Mouse (Mus musculus): Measurements from ENCODE around the gene Map7.

Gene Map7

DNA sequence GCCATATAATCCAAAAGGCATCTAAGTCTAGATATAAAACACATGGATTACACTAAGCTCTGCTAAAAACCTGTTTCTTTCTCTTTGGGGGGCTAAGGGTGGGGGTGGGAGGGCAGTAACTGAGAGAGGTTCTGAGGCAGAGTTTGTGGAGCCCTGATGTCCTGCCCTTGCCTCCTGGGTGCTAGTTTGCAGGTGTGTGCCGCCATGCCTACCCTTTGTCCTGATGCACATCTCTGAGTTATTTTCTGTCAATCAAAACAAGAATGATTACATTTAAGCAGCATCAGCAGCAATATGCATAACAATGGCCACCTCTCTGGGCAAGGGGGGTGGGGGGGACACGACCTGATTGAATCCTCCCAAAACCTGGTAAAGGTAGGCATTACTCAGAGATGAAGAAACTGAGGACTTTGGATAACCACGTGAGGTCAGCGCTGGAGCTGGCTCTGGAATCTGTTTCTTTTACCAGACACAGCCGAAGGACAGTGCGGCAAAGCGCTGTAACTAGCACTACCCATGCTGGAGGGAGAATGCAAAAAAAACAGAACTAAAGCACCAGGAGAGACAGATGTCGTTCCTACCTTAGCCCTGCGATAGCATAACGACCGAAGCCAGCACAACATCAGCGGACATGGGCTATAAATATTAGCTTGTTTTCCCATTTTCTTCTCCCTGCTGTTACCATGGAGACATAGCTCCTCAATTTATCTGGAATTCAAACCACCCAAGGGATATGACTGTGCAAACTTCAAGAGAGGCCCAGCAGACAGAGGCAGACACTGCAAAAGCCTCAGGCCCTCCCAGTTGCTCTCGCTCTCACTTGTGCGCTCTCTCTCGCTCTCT, 137.9 kb downstream of the Map7 start:
- peak; percentile 33 to 53 for DNase-seq (ENCODE audit: low spot score in 2 of 2)

DNA sequence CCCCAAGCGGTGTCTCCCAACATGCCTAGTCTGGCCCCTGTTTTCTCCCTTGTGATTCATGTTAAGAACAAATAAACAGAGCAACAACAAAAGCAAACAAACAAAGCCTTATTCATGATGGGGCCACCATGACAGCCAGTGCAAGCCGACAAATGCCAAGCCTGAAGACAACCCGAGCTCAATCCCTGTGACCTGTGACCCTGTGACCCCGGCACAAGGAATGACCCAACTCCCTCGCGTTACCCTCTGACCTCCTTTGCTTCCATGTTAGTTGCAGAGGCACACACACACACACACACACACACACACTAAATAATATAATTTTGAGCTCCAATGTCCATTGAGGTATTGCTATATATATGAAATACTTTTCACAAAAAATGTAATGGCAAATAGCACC, 139.1 kb downstream of the Map7 start:
- DNase-seq (ENCODE audit: low spot score in 2 of 2) = no peak

DNA sequence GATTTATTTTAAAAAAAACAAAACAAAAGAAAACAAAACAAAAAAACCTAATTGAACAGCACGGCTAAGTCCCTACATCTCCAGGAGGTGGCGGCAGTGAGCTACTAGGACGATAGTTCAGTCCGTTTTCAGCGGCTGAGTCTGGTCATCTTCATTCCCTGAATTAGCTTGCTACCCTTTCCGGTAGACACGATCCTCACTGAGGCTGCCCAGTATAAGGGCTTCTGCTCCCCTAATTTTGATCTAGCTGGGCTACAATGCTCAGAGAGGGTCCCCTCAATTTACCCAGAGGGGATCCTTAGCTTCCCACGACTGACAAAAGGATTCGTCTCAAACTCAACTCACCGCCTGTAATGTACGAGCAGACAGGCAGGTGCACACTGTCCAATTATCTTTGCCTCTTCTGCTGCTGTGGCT, 142.2 kb downstream of the Map7 start:
- DNase-seq (ENCODE audit: low spot score in 2 of 2) = peak; percentile 41 to 67

DNA sequence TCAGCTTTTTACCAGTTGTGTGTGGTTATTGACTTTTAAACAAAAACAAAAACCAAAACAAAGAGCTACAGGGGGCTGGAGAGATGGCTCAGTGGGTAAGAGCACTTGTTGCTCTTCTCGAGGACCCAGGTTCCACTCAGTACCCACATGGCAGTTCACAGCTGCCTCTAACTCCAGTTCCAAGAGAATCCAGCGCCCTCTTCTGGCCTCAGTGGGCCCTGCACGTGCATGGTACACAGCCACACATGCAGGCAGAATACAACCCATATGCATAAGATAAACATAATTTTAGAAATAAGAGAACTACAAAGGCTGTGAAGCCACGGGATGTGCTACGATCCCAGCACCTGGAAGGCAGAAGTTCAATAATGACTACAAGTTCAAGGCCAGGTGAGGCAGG, 147.7 kb downstream of the Map7 start:
- DNase-seq (ENCODE audit: low spot score in 2 of 2) = no peak

DNA sequence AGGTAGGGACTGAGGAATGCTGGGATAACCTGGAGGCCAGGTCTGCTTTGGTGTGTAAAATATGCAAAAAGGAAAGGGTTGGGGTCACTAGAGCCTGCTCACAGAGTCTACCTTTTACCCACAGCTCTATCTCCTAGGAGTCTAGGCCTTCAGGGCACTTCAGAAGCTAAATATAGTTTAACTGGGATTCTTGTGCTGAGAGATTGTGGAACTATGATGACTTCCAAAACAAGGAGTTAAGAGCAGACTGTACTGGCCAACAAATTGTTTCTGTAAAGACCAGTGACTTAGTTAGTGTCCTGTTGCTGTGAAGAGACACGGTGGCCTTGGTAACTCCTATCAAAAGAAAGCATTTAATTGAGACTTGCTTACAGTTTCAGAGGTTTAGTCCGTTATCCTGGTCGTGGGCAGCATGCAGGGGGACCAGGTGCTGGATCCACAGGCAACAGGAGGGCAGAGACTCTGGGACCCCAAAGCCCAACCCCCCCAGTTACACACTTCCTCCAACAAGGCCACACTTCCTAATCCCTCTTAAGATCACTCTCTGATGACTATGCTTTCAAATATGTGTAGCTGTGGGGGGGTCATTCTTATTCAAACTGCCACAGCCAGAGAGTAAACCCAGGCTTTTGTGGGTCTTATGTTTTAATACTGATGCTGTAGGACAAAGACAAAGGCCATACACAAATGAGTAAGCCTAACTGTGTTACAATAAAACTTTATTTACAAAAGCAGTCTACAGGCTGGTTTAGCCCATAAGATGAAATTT, 150.1 kb downstream of the Map7 start:
- peak; percentile 17 to 46 for DNase-seq (ENCODE audit: low spot score in 2 of 2)

DNA sequence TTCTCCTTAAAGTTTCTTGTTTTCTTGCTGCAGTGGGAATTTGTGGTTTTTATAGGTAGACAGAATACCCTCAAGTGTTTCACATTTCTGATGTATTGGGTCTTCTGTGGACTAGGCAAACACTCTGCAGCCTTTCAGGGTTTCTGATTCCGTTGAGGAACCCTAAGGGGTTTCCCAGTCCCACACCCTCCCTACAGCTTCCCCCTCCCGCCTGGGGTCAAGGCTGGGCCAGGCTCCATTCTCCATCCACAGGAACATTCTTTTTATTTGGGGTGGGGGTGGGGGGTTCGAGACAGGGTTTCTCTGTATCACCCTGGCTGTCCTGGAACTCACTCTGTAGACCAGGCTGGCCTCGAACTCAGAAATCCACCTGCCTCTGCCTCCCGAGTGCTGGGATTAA, 150.8 kb downstream of the Map7 start:
- no peak for DNase-seq (ENCODE audit: low spot score in 2 of 2)

- DNase-seq (ENCODE audit: low spot score in 2 of 2) = no peak
Measured at GRCm38 (mm10) chr10:20310969-20311769, 162.9 kb downstream of the Map7 start.

DNA sequence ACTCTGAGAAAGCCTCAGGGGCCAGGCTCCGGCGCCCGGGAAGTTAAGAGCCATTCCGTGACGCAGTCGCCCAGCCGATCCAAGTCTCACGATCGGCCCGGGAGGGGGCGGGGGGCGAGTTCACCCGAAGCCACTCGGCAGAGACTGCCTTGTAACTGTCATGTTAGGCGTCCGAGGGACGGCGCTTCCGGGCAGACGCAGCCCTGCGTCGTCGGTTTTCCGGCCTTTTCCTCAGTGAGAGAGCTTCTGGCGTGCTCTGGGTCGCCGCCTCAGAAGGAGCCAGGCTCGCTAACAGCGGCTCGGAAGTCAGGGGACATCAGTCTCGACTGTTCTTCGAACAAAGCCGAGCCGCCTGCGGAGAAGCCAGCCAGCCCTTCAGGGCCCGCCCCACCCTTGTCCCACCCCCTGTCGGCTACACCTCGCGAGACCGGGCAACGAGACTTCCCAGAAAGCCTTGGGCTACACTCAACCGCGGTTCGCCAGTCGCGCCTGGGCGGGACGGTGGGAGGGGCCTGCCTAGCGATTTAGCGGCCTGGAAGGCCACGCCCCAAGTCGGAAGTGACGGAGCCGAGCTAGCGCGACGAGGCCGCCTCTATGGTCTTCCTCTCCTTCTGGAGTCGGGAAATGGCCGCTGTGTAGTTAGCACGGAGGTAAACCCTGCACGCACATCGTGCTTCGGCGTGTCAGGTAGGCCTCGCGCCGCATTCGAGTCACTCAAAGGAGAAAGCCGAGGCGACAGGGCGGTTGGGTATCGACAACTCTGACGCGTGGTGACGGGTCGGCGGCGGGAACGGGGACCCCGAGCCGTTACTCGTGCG, 163.9 kb downstream of the Map7 start, which contains the start of gene Bclaf1:
Bclaf1 (plus strand) TSS at position 552 of the 818 bp plus-strand sequence.
- DNase-seq (ENCODE audit: low spot score in 2 of 2) = peak; percentile 99

- DNase-seq (ENCODE audit: low spot score in 2 of 2) = peak; percentile 89 to 91
Measured at GRCm38 (mm10) chr10:20312736-20313301, 164.5 kb downstream of the Map7 start.

DNA sequence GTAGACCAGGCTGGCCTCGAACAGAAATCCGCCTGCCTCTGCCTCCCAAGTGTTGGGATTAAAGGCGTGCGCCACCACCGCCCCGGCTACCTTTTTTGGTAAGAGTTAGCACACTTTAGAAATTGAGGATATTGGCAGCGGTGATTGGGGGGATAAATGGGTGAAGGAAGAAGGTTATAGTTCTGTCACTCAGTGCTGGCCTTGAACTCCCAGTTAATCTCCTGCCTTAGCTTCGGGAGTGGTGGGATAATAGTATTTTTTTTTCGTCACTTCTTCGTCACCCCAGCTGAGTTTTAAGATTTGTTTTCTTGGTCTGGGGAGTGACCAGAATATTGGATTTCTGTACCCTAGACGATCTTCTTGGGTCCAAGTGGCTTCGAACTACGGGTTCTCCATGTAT, 165.2 kb downstream of the Map7 start:
- no peak for DNase-seq (ENCODE audit: low spot score in 2 of 2)

DNA sequence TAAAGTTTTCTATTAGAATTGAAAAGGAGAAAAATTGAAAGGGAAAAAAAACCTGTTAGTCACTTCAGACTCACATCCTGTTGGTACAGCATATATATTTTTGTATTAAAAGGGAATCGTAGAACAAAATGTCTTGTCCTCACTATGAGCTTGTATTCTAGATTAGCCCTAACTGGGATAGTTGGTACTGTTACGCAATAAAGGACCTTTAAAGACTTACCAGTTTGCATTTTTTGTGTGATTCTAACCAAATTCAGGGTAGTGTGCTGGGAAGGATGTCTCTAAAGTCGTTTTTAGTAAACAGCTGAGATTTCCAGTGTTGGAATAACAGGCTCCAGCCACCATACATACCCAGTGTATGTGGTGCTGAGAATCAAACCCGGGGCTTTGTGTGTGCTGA, 165.7 kb downstream of the Map7 start:
- no peak for DNase-seq (ENCODE audit: low spot score in 2 of 2)

DNA sequence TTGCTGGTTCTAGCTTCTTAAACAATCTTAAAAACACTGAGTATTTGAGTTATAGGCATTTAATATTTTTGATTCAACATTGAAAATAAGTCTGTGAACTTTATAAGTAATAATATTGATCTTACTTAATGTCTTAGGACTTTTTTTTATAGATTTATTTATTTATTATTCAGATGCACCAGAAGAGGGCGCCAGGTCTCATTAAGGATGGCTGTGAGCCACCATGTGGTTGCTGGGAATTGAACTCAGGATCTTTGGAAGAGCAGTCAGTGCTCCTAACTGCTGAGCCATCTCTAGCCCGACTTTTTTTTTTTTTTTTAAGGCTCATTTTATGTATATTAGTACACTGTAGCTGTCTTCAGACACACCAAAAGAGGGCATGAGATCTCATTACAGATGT, 166.5 kb downstream of the Map7 start:
- DNase-seq (ENCODE audit: low spot score in 2 of 2) = no peak

DNA sequence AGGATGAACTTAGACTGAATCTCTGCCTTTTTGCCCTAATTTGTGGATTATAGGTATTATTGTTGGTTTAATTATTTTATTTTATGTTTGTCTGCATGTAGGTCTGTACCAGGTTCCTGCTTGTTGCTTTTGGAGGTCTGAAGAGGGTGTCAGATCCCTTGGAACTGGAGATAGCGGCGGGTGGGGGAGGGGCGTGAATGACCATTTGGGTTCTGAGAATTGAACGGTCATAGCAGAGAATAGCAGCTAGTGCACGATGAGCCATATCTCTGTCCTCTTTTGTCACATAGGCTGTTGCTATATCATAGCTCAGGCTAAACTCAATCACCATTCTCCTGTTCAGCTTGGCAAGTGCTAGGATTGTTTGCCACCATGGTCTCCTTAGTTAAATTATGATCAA, 169.2 kb downstream of the Map7 start:
- DNase-seq (ENCODE audit: low spot score in 2 of 2) = no peak

DNA sequence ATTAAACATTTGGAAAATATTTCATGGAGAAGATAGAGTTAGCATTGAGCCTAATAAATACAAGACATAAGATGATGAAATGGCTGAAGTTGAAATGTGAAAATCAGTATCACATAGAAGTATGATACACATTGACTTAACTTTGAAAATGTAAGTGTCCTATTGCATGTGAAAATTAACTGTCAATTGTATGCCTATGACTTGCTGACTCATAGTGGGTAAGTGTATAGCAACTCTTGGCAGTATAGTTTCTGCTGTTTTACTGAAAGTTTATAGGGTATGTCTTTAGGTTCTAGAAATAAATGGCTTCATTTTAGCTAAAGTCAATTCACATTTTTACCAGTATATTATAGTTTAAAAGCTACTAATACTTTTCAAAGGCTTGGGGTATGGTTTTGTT, 178.0 kb downstream of the Map7 start:
- DNase-seq (ENCODE audit: low spot score in 2 of 2) = no peak

Measured in heart, adult 9 months (tissue).